Mouse (Mus musculus): ENCODE results near the gene Osbpl6.

Gene Osbpl6

GRCm38 (mm10) chr2:76560146-76560545 lies 153.8 kb downstream of the Osbpl6 start:
- in situ Hi-C loops (cut with MboI, MseI) = no loop called here

GRCm38 (mm10) chr2:76563862-76564261 lies 157.6 kb downstream of the Osbpl6 start:
- in situ Hi-C loops (cut with MboI, MseI) = no loop called here

DNA sequence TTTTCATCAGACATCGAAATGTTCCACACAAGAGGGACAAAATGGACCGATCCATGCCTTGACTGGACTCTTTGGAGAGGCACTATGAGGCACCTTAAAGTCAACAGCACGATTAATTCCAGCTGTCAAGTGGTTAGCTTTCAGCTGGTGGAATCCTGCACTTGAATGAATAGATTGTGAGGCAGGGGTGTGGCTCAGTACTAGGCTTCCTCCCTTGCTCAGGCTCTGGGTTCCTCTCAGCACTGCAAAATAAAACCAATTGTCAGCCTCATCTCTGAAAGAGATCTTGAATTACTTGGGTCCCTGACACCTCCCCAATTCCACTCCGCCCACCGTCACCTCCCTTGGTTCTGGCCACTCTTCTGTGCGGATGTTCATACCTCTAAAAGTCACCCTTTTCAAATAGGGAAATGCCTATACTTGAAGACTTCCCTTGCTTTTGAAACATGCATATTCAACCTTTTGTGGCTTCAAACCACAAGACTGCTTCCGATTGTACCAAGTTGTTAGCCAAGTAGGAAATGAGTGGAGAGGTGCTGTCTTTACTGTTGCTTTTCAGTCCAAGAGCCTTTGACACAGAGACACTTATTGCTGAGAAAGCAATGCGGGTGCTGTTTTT lies 160.7 kb downstream of the Osbpl6 start:
- in situ Hi-C loops (cut with MboI, MseI) = no loop called here

GRCm38 (mm10) chr2:76571543-76571942 lies 165.2 kb downstream of the Osbpl6 start:
- in situ Hi-C loops (cut with MboI, MseI) = no loop called here

- in situ Hi-C loops (cut with MboI, MseI) = no loop called here
Measured at GRCm38 (mm10) chr2:76578911-76579310, 172.6 kb downstream of the Osbpl6 start.

DNA sequence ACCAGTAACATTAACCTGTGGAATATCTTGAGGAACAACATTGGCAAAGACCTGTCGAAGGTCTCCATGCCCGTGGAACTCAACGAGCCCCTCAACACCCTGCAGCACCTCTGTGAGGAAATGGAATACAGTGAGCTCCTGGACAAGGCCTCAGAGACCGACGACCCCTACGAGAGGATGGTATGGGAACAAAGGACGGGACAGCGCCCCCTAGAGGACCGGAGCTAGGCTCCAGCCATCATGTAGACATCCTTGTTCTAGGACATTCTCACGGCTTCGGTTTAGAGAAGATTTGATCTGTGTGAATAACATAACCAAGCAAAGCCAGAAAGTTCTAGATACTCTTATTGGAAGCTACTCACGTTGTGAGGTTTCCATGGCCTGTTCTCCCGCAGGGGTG lies 178.8 kb downstream of the Osbpl6 start:
- in situ Hi-C loops (cut with MboI, MseI) = no loop called here

DNA sequence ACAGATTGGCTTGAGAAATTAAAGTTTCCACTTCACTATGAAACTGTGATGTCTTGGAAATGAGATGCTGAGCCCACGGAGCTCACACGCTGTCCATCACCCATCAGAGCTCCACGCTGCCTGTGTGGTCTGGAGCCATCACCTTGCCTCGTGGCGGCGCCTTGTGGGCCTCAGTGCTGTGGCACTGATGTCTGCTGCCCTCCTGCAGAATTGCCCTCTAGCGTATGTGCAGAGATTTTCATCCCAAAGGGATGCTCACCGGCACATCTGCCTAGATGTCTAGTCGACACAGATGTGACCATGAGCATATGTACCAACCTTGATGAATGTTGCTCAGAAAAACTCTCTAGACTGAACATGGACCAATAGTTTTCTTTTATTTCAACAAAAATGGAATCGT lies 180.6 kb downstream of the Osbpl6 start:
- in situ Hi-C loops (cut with MboI, MseI) = no loop called here

DNA sequence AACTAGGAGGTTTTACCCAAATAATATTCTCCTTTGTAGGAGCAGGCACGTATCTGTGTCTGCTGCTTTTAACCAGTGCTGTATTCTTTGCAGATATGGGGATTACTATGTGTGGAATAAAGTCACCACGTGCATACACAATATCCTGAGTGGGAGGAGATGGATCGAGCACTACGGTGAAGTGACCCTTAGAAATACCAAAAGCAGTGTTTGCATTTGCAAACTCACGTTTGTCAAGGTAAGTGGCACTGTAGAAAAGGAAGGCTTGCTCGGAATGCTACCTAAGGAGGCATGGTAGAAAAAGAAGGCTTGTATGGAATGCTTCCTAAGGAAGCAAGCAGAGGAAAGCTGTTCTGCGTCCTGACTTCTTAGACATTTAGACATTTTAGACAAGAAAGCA lies 183.9 kb downstream of the Osbpl6 start:
- in situ Hi-C loops (cut with MboI, MseI) = no loop called here

DNA sequence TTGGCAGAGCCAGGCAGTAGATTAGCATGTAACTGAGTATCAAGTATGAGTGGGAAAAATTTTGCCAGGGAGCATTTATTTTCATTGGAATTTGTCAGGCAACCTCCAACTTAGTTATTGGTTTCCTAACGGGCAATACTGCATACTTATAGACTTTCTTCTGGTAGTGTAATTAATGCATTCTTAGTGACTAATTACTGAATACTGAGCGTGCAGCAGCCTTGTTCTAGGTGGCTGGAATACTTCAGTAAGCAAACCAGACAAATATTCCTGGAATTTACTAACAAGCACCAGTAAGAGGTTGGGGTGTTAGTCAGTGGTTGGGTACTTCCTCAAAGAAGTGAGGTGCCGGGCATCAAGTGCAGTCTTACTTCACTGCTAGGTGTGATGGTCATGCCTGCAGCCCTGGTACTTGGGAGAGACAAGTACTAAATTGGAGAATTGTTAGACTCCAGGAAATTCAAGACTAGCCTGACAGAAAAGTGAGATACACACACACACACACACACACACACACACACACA lies 186.2 kb downstream of the Osbpl6 start:
- in situ Hi-C loops (cut with MboI, MseI) = no loop called here

DNA sequence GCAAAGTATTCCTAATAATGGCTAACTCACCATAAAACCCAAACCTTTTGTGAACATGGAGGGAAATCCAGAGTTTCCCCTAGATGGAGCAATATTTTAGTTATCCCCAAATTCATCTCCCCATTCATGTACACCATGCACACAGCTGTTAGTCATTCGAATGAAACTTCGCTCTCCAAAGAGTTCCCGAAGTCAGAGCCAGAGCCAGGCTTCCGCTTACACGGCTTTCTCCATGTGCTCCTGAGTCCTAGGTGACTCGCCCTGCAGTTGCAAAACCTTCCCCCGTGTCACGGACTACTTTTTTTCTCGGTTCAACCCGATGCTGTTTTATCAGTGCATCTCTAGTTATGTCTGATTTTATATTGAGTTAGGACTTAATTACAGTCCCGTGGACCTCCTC lies 191.2 kb downstream of the Osbpl6 start:
- in situ Hi-C loops (cut with MboI, MseI) = no loop called here

DNA sequence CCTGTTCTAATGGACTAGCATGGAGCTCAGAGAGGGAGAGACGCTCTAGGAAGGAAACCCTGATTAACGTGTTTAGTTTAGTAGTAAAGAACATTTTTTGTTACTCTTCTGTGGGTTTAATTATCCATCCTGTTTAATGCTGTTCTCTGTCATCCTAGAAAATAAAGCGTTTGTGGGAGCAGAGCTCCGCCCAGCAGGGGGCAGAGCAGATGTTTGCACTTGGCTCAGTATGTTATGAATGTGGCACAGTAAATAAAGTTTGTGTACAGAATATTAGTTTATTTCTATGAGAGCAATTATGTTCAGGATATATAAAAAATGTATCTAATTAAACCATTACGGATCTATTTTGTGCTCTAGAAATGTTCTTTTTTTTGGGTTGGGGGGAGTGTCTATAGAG lies 192.9 kb downstream of the Osbpl6 start:
- in situ Hi-C loops (cut with MboI, MseI) = no loop called here

- in situ Hi-C loops (cut with MboI, MseI) = no loop called here
Measured at GRCm38 (mm10) chr2:76602256-76602655, 195.9 kb downstream of the Osbpl6 start.

- in situ Hi-C loops (cut with MboI, MseI) = no loop called here
Measured at GRCm38 (mm10) chr2:76606704-76607103, 200.4 kb downstream of the Osbpl6 start.

GRCm38 (mm10) chr2:76610326-76611104 lies 204.2 kb downstream of the Osbpl6 start:
- in situ Hi-C loops (cut with MboI, MseI) = no loop called here

- in situ Hi-C loops (cut with MboI, MseI) = no loop called here
Measured at GRCm38 (mm10) chr2:76611996-76612395, 205.7 kb downstream of the Osbpl6 start.

- in situ Hi-C loops (cut with MboI, MseI) = no loop called here
Measured at GRCm38 (mm10) chr2:76618078-76618477, 211.8 kb downstream of the Osbpl6 start.

DNA sequence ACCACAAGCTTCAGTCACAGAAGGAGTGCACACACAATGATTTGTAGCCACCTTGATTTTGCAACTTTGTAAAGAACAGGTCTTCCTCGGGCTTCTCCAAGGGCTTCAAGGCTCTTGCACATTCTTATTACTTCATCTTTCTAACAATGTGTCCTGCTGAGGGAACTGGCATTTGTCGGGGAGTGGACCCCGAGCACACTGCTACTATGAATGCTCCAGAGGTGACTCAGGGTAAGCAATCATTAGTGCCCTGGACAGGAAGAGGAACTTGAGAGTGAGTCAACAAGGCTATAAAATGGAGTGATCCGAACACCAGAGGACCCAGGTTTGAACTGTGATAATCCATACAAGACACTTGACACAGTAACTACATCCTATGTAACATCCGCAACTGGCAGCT lies 213.9 kb downstream of the Osbpl6 start:
- in situ Hi-C loops (cut with MboI, MseI) = loop anchor here (10.0 kb wide), 1 partner anchor 955 kb away; no protein-coding TSS in a partner anchor

- in situ Hi-C loops (cut with MboI, MseI) = loop anchor here (10.0 kb wide), 1 partner anchor 953 kb away; no protein-coding TSS in a partner anchor
Measured at GRCm38 (mm10) chr2:76621724-76622123, 215.4 kb downstream of the Osbpl6 start.

DNA sequence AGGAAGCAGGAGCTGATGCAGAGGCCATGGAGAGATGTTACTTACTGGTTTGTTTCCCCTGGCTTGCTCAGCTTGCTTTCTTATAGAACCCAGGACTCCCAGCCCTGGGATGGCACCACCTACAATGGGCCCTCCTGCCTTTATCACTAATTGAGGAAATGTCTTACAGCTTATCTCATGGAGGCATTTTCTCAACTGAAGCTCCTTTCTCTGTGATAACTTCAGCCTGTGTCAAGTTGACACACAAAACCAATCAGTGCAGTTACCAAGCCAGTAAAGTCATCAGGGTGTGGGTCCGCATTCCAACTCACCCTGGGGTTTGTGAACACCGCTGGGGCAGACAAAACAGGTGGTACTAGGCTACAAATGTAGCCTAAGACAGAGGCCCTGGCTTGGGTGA lies 216.0 kb downstream of the Osbpl6 start:
- in situ Hi-C loops (cut with MboI, MseI) = loop anchor here (10.0 kb wide), 1 partner anchor 952 kb away; no protein-coding TSS in a partner anchor

- in situ Hi-C loops (cut with MboI, MseI) = no loop called here
Measured at GRCm38 (mm10) chr2:76630293-76630692, 224.0 kb downstream of the Osbpl6 start.

GRCm38 (mm10) chr2:76631600-76631999 lies 225.3 kb downstream of the Osbpl6 start:
- in situ Hi-C loops (cut with MboI, MseI) = no loop called here

DNA sequence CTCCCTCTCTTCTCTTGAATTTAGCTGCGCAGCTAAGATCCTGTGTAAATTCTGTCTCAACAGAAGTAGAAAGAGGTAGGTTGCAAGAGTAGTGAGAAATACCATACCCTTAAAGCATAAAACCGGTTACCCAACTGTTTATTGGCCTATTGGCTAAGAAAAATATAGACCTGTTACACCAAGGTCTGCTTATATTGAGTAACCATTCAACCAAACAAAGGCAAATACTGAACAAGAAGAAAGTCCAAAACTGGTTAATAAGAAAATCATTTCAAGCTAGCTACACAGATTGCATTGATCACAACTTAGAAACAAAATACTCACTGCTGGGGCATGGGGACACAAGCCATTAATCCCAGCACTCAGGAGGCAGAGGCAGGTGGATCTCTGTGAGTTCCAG lies 233.3 kb downstream of the Osbpl6 start:
- in situ Hi-C loops (cut with MboI, MseI) = no loop called here

GRCm38 (mm10) chr2:76643801-76644200 lies 237.5 kb downstream of the Osbpl6 start:
- in situ Hi-C loops (cut with MboI, MseI) = no loop called here
